Mouse (Mus musculus) 3134 (cell line): ENCODE data around the gene Cep97.
"Not testable (repeated sequence)": the region's sequence is repeated elsewhere in the genome, so short reads cannot be mapped to it uniquely, and the experiment has no call there.

ENCODE experiments used
- DNase-seq: peaks from one replicate; pipeline ENCODE4 v3.0.0-alpha.2; 2011; ENCODE audit warnings: low spot score; ENCODE audit not compliant: insufficient read length; ENCODE audit errors: extremely low read depth

Gene Cep97

DNA sequence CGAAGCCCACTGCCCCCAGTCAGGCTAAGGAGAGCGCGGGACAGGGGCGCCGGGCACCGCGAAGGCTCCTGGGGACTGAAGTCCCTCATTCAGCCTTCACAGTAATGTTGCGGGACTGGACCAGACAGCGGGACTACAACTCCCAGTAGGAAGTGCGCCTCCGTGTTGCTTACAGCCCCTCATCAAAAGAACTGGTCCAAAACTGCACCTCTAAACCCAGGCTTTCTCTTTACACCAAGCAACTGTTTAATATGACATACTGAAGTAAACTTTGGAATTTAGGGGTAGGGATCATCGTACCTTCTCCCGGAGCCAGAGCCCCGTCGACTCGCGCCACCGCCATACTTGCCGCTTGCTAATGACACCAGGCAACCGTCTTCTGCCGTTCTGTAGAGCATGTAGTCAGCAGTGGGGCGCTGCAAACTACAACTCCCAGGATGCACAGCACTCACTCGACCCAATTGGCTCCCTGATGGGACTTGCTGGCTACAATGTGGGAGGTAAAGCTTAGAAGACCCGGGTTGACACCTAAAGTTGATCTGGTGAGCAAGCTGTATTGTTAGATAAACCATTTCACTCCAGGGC, at the start of gene Cep97:
Gene Cep97, minus strand, starts transcription at position 403 of the 585 bp plus-strand sequence.
- DNase-seq, result peak; percentile 90

DNA sequence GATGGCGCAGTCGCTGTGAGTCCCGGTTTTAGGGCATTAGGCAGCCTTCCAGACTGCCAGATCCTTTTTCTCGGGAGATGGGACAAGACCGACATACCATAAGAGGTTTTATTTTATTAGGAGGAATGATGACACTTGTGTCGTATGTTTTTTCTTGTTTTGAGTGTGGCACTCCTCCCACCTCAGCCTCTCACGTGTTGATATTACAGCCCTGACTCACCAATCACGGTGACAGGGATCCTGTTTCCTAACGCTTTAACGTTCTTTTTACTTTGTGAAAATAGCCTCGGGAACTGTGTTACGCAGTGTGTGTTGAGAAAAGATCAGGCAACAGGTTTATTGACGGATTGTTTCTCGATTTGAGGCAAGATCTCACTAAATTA, 40.2 kb upstream of the Cep97 start:
- DNase-seq, result no peak

DNA sequence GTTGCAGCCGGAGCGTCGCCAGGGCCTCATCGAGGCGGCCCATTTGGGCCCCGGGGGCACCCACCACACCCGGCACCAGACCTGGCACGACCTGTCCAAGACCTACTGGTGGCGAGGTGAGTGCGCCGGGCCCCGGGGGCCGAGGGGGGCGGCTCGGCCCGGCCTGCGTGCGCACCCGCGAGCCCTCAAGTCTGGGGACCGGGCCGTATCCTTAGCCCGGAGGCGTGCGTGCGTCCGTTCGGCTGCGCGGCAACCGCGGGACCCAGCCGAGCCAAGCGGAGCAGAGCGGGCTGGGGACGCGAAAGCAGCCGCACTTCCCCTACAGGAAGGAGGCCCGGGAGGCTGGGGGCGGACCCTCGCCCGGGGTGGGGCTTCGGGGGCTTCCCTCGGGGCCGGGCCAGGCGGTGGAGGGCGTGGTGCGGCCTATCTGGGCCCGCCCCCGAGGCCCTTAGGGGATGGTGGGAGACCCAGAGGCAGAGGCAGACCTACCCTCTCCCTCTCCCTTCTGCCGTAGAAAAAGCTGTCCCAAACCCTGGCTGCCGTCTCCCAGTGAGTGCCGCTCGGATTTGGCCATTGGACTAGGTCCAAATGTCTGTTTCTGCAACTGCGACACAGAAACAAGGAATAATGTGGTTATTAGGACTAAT, 39.7 kb upstream of the Cep97 start:
- peak; percentile 84 for DNase-seq

DNA sequence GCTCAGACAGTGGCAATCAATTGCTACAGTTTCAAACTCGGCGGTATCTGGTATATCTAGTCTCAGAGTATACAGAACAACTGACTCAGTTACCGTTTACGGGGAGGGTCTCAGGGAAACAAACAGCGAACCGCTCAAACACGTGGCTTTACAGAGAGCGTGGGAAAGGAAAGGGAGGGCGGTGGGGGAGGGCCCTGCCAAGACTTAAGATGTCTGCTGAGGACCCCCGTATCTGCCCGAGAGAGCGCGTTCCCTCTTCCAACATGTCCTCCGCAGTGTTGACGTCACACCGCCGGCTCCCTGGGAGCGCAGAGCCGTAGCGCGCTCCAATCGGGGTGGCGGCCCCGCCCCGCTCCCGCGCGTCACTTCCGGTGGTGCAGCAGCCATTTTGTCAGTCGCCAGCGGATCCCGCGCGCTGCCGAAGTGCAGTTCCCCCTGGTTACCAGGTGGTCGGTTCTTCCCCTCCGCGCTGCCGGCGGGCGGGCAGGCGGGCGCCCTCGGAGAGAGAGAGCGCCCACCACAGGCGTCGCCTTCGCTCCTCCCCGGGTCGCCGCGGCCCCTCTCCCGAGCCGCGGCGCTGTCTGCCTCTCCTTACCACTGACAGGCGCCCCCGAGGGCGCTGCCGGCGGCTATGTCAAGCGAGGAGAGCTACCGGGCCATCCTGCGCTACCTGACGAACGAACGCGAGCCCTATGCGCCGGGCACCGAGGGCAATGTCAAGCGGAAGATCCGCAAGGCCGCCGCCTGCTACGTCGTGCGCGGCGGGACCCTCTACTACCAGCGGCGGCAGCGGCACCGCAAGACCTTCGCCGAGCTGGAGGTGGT, 39.0 kb upstream of the Cep97 start, which contains the start of gene Zbtb11:
Gene Zbtb11, plus strand, starts transcription at position 453 of the 825 bp plus-strand sequence.
- DNase-seq, result peak; percentile 99

DNA sequence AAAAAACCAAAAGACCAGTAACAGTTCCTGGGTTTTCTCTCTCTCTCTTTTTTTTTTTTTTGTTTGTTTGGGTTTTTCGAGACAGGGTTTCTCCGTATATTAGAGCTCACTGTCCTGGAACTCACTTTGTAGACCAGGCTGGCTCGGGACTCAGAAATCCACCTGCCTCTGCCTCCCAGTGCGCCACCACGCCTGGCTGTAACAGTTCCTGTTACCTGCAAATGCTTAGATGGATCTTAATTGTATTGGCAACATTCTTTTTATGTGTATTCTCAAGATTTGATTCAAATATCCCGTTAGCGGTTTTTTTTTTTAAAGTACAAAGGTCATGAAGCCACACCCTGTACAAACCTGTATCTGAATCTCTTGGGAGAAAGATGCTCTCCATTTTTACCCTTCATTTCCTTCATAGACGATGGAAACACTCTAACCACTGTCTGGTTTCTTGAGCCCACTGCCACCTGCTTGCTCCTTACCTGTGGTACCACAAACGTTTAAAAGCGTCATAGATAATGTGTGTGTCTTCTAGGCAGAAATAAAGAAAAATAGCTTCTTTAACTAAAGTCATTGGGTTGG, 38.1 kb upstream of the Cep97 start:
- no peak for DNase-seq

DNA sequence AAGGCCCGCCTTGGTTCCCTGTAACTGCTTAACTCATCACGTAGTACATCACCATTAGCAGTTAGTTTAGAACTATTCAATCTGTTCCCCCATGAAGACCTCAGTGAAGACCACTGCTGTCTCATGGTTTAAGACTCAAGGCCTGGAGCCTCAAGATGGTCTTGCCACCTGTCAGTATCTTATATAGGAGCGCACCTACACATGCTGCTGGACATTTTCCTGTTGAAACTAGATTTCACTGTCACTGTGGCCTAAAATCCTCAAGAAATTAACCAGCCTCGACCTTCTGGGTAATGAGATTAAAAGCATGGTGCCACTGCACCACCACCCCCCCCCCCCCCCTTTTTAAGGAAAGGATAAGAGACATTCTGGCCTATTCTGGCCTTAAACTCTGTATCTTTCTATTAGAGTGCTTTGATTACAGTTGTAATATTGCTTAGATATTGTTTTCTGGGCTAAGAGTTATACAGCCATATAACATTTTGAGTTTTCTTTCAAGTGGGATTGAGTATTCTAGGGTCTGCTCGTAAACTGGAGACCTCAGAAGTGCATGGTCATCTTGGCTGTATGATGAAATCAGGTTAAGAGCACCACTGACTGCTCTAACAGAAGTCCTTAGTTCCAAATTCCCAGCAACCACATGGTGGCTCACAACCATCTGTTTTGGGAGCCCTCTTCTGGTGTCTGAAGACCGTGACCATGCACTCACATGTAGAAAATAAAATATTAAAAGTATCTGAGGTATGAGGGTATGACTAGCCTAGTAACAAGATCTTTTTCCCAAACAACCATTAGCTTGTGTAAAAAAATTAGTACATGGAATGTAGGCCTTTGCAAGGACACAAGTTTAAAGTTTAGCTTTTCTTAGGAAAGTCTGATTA, 37.3 kb upstream of the Cep97 start:
- peak; percentile 26 for DNase-seq

DNA sequence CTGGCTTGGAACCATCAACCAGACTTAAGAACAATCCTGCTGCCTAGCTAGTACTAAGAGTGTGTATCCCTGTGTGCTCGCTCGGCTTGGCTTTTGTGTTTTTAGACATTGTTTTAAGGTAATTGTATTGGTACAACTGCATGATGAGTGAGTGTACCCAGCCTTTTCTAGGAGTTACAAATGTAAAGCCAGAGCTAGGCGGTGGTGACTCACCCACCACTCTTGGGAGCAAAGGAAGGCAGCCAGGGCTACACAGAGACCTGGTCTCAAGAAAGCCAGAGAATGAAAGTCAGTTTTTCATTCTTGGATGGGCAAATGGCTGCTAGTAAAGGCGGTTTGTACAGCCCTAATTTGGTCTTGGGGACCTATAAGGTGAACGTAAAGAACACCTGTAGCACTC, 35.8 kb upstream of the Cep97 start:
- no peak for DNase-seq

DNA sequence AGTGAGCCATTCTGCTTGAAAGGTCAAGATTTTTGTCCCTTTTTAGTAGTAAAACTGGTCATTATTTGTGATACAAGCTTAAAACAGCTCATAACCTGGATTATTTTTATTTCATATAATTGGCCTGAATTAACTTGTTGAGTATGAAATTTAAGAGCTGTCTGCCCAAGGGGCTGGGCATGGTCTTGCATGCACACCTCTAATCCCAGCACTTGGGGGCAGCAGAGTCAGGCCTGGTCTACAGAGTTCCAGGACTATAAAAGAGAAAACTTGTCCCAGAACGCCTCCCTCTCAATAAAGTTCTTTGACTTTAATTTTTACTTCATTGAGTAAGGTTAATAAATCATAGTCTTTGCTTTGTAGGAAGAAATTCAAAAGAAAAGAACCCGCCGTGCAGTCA, 34.5 kb upstream of the Cep97 start:
- peak; percentile 25 for DNase-seq

DNA sequence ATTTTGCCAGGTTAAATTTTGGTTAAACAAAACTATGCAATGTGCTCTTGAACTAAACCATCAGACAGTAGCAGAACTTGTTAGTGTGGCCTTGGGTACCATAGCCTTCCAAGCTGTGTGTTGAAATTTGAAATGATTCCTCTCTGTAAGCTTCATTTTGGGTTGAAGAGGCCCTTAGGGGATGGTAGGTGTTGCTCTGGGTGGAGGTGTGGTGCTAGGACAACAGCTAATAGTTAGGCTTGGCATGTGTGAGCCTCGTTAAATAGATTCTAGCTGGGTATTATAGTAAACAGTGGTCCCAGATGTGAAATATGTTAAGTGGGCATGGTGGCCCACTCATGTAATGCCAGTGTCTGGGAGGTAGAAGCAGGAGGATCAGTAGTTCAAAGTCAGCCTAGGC, 32.6 kb upstream of the Cep97 start:
- DNase-seq, result no peak

DNA sequence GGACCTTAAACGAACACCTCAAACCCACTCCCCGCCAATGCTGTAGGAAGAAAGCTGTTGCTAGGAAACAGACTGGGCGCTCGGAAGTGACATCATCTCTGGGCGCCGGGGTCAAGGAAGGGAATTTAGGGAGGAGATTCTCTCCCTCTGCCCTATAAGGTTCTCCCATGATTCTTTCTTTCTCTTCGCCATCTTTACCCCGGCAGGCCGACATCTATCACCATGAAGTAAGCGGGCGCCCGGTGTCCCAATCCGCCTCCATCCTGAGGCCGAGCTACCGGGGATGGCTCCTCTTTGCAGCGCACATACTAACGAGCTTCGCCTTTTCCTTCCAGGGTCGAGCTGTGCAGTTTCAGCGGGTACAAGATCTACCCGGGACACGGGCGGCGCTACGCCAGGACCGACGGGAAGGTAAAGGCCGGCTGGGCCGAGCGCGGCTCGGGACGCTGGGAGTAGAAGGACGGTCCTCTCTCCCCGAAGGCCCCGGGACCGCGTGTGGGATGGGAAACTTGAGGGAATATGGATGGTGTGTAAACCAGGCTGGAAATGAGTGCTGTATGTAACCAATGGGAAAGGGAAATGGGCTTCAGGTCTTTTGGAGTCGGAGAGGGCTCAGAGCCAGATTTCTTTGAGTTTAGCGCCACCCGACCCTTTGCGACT, 31.7 kb upstream of the Cep97 start, which contains the start of gene Rpl24:
Gene Rpl24, plus strand, starts transcription at position 64 of the 660 bp plus-strand sequence.
- peak; percentile 80 for DNase-seq

DNA sequence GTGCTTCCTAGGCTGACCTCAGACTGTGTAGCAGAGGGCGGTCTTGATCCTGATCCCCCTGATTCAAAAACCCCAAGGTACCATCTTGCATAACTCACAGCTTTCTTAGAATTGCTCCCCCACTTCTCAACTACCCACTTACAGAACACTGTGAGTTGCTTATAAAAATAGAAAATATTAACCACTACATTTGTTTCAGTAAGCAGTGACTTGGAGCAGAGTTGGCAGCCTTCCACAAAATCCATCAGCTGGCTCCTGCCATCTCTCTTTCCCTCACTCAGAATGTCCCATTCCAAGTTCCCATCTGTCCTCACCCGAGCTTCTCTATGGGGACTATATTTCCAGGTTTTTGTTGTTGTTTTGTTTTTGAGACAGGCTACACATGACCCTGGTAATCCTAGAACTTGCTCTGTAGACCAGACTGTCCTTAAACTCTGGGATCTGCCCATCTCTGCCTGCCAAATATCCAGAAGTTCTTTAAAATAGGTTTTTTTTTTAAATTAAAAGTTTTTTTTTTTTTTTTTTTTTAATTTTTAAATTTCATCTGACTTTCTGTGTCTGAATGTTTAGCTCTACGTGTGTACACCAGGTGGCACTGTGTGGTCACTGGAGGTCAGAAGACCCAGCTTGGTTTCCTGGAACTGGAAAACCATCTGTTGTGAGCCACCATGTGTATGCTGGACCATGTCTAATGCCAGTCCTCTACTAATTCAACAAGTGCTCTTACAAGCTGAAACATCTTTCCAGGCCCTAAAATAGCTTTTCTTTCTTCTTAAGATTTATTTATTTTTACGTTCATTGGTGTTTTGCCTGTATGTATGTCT, 29.7 kb upstream of the Cep97 start:
- DNase-seq, result no peak

DNA sequence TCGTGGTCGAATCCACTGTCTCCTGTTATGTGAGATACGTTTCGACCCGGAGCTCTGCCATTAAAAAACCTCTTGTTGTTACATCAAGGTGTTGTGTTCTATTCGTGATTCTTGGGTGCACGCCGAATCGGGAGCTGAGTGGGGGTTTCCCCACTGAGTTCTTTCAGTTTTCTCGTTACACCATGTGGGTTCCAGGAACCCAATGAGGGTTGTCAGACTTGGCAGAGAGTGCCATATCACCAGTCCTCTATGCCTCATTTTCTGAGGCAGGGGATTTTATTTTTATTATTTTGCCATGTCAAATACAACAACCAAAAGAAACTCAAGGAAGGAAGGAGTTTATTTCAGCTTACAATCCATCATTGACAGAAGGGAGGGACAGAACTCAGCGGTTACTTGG, 28.4 kb upstream of the Cep97 start:
- not testable (repeated sequence) for DNase-seq

DNA sequence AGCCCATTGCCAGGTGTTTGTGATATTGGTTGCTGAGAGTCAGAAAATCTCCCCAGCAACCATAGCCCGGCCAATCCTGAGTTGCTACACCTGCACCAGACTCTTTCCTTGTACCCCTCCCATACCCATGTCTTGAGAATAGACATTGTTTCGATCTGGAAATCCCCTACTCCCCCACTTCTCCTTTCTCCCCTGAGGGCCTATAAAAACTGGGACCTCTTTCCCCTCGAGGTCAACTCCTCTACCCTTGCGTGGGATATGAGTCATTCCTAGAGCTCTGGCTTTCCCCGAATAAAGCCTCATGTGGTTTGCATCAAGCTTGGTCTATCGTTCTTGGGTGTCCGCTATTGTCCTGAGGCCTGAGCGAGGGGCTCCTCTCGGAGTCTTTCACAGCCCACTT, 19.5 kb upstream of the Cep97 start:
- not testable (repeated sequence) for DNase-seq

DNA sequence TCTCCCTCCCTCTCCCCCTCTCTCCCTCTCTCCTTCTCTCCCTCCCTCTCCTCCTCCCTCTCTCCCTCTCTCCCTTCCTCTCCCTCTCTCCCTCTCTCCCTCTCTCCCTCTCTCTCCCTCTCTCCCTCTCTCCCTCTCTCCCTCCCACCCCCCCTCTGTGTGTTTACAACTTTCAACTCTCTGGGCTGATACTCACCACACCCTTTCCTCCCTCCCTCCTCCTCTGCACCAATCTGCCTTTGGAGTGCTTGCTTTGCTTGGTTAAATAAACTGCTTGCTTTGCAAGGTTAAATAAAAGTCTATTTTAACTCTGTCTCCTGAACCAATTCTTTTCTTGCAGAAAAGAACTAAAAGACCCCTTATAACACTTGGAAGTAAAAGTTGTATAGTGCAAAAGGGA, 18.1 kb upstream of the Cep97 start:
- no peak for DNase-seq

DNA sequence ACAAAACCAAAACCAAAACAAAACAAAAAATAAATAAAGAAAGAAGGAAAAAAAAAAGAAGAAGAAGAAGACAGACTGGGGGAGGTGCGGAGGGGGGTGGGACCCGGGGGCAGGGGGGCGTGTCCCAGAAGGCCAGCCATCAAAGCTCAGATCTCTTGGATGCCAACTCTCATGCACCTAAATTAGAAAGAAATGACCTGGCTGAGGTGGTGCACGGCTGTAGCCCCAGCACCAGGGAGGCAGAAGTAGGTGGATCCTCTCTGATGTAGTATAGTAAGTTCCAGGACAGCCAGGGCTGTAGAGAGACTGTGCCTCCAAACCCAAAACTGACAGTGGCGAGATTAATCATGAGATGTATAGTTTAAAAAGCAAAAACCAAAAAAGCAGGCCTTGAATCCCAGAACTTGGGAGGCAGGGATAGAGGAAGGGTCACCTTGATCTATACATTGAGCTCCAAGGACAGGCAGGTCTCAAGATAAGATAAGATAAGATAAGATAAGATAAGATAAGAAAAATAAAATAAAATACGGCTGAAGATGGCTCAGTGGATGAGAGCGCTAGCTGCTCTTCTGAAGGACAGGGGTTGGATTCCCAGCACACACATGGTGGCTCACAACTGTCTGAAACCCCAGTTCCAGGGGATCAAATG, 17.1 kb upstream of the Cep97 start:
- DNase-seq, result no peak

DNA sequence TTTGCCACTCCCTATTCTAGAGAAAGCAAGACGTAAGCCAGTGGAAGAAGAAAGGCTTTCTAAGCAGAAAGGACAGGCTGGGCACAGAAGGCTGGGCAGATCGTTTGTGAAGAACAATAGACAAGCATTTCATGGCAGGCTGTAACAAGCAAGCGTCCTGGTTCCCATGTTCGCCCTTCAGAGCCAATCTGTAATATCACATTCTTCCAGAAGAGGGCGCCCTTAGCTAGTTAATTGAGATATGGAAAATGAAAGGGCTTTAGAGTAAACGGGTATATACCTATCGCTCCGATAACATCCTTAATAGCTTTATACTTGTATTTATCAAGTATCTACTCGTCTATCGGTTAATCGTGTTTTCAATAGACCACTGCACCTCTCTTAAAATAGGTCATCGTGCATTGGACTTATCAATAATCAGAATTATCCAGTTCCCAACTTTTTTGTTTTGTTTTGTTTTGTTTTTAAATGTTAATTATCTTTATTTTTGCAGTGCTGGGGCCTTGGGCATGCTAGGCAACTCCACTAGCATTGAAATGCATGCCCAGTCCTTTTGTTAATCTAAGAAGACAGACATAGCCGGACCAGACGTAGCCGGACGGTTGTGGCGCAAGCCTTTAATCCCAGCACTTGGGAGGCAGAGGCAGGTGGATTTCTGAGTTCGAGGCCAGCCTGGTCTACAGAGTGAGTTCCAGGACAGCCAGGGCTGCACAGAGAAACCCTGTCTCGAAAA, 16.5 kb upstream of the Cep97 start:
- peak; percentile 49 for DNase-seq

DNA sequence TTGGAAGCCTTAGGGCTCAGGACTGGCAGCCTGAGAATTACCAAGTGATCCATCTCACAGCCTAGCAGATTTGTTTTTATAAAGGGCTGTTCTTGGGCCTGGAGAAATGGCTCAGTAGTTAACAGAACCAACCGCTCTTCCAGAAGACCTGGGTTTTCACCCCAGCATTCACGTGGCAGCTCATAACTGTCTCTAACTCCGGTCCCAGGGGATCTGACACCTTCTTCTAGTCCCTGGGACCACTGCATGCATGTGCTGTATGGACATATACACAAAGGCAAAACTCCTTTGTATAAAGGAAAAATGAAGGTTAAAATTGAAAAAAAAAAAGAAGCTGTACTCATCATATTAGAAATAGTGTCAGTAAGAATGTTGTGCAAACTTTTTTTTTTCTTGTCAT, 15.8 kb upstream of the Cep97 start:
- DNase-seq, result no peak

DNA sequence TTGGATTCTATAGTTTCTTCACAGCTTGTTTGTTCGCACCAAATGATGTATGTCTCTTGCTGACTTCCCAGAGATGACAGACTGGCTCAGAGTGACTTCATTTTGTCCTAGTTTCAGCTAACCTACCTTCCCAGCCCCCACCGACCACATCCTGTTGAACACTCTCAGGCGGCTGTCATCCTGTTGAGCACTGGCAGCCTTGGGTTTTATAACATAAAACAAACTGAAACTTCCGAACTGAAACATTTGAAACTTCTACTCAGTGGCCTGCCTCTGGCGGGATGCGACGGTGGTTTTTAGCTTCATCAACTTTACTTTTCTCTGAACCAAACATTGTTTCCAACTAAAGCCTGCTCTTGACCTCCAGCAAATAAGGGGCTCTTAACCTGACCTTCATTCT, 14.3 kb upstream of the Cep97 start:
- DNase-seq, result peak; percentile 58
